Mouse (Mus musculus) embryonic facial prominence, embryonic 12.5 days (tissue): ENCODE data around the gene Pgm5. TPM values are rescaled to one million over a fixed set of nuclear protein-coding genes. Genes with fewer than 3 reads are reported as not detected.

Source experiments
- ATAC-seq: fragments of 200-750 bp; cut with Nextera tagmentation; 2 replicates; pipeline ENCODE4 v1.8.0; 2017; ENCODE audit not compliant: insufficient number of reproducible peaks, insufficient read depth, low FRiP score, low TSS enrichment
- H3K27ac ChIP-seq: fragments of 300-500 bp; sonication (generic); 2 replicates; pipeline ENCODE4 v1.5.1; 2016; ENCODE audit warnings: mild to moderate bottlenecking
- H3K27me3 ChIP-seq: fragments of 300-500 bp; sonication (generic); 2 replicates; pipeline ENCODE4 v1.6.1; 2016; ENCODE audit warnings: mild to moderate bottlenecking, moderate library complexity
- H3K36me3 ChIP-seq: fragments of 300-500 bp; sonication (generic); 2 replicates; pipeline ENCODE4 v1.6.1; 2016; ENCODE audit warnings: mild to moderate bottlenecking
- H3K4me1 ChIP-seq: fragments of 300-500 bp; sonication (generic); 2 replicates; pipeline ENCODE4 v1.6.1; 2016
- H3K4me2 ChIP-seq: fragments of 300-500 bp; sonication (generic); replicated peaks from 2 replicates; pipeline ENCODE4 v1.6.1; 2016; ENCODE audit warnings: mild to moderate bottlenecking, moderate library complexity
- H3K4me3 ChIP-seq: fragments of 300-500 bp; sonication (generic); 2 replicates; pipeline ENCODE4 v1.5.1; 2016; ENCODE audit warnings: mild to moderate bottlenecking
- H3K9ac ChIP-seq: fragments of 300-500 bp; sonication (generic); 2 replicates; pipeline ENCODE4 v1.6.1; 2016; ENCODE audit warnings: mild to moderate bottlenecking, moderate library complexity
- H3K9me3 ChIP-seq: fragments of 300-500 bp; sonication (generic); 2 replicates; pipeline ENCODE4 v1.6.1; 2016; ENCODE audit warnings: mild to moderate bottlenecking, moderate library complexity
- WGBS: fragments of 180-500 bp; shearing (Covaris S2); methylation state at CpG from one replicate; pipeline ENCODE4 v1.1.7; 2016; 5-methylcytosine and 5-hydroxymethylcytosine counted together
- polyA plus RNA-seq: library from polyadenylated mRNA; unstranded; fragments of >200 nt; fragmentation: Nextera tagmentation; extraction: Ambion mirVana; gene quantifications from 2 replicates; pipeline ENCODE4 v1.2.1, GENCODE M21; 2016

Gene Pgm5
- polyA plus RNA-seq, 1 experiment from 2014 or later = 3.3 TPM

GRCm38 (mm10) chr19:24754440-24754785 lies 107.2 kb downstream of the Pgm5 start:
- Histone ChIP-seq H3K4me1 (peaks cover 9% of the 10 kb centered on the region), H3K36me3 (no peaks in the 10 kb centered on the region), H3K9ac (no peak overlapping the region), H3K27ac (no peak overlapping the region), H3K27me3 (no peaks in the 10 kb centered on the region), H3K4me3 (no peak overlapping the region), H3K9me3 (no peaks in the 10 kb centered on the region), H3K4me2 (no peak overlapping the region)
- 76% methylated on average over 3 of the region's 3 CpGs for WGBS
- no peak for ATAC-seq

- H3K9ac ChIP-seq = no peak overlapping the region
- no peak for ATAC-seq
- H3K36me3 ChIP-seq = no peaks in the 10 kb centered on the region
- H3K27me3 ChIP-seq = no peaks in the 10 kb centered on the region
- H3K9me3 ChIP-seq = no peaks in the 10 kb centered on the region
- no peak overlapping the region for H3K27ac ChIP-seq
- H3K4me2 ChIP-seq = no peak overlapping the region
- no peak overlapping the region for H3K4me3 ChIP-seq
- peaks cover 9% of the 10 kb centered on the region for H3K4me1 ChIP-seq
- WGBS = 50% methylated on average over 14 of the region's 14 CpGs
These were observed 107.8 kb downstream of the Pgm5 start for GRCm38 (mm10) chr19:24753617-24754439.

- WGBS = 89% methylated on average over 7 of the region's 7 CpGs
These were observed 108.6 kb downstream of the Pgm5 start for GRCm38 (mm10) chr19:24752873-24753538.

GRCm38 (mm10) chr19:24746266-24746875 lies 115.3 kb downstream of the Pgm5 start:
- WGBS = 87% methylated on average over 4 of the region's 4 CpGs
- H3K4me1 ChIP-seq = no peaks in the 10 kb centered on the region
- no peak overlapping the region for H3K9ac ChIP-seq
- no peaks in the 10 kb centered on the region for H3K36me3 ChIP-seq
- no peak overlapping the region for H3K4me2 ChIP-seq
- H3K27ac ChIP-seq = no peak overlapping the region
- H3K9me3 ChIP-seq = no peaks in the 10 kb centered on the region
- H3K4me3 ChIP-seq = no peak overlapping the region
- no peaks in the 10 kb centered on the region for H3K27me3 ChIP-seq
- no peak for ATAC-seq

More at GRCm38 (mm10) chr19:24752873-24753538, 108.6 kb downstream of the Pgm5 start:
- H3K27me3 ChIP-seq = no peaks in the 10 kb centered on the region
- H3K9me3 ChIP-seq = no peaks in the 10 kb centered on the region
- H3K4me3 ChIP-seq = no peak overlapping the region
- no peak overlapping the region for H3K9ac ChIP-seq
- no peak overlapping the region for H3K27ac ChIP-seq
- no peaks in the 10 kb centered on the region for H3K36me3 ChIP-seq
- peaks cover 9% of the 10 kb centered on the region for H3K4me1 ChIP-seq
- no peak overlapping the region for H3K4me2 ChIP-seq
- ATAC-seq = no peak

GRCm38 (mm10) chr19:24742606-24743005 lies 119.0 kb downstream of the Pgm5 start:
- no peak overlapping the region for H3K4me2 ChIP-seq
- no peak overlapping the region for H3K4me3 ChIP-seq
- H3K9ac ChIP-seq = no peak overlapping the region
- 73% methylated on average over 6 of the region's 6 CpGs for WGBS
- peaks cover 12% of the 10 kb centered on the region for H3K4me1 ChIP-seq
- H3K36me3 ChIP-seq = no peaks in the 10 kb centered on the region
- no peak for ATAC-seq
- H3K27ac ChIP-seq = no peak overlapping the region
- no peaks in the 10 kb centered on the region; the same call in 1 of the 2 replicates for H3K27me3 ChIP-seq
- no peaks in the 10 kb centered on the region for H3K9me3 ChIP-seq

GRCm38 (mm10) chr19:24738786-24739185 lies 122.9 kb downstream of the Pgm5 start:
- Histone ChIP-seq H3K27me3 (no peaks in the 10 kb centered on the region; the same call in 1 of the 2 replicates), H3K27ac (no peak overlapping the region), H3K4me3 (no peak overlapping the region), H3K9ac (no peak overlapping the region), H3K36me3 (no peaks in the 10 kb centered on the region), H3K9me3 (no peaks in the 10 kb centered on the region), H3K4me1 (peaks cover 27% of the 10 kb centered on the region), H3K4me2 (no peak overlapping the region)
- no peak for ATAC-seq
- 77% methylated on average over 3 of the region's 3 CpGs for WGBS

- no peak for ATAC-seq
- Histone ChIP-seq H3K4me1 (peaks cover 27% of the 10 kb centered on the region), H3K27ac (peak overlapping the region; percentile 69), H3K4me3 (no peak overlapping the region), H3K36me3 (no peaks in the 10 kb centered on the region), H3K9ac (no peak overlapping the region), H3K4me2 (no peak overlapping the region), H3K9me3 (no peaks in the 10 kb centered on the region), H3K27me3 (no peaks in the 10 kb centered on the region; the same call in 1 of the 2 replicates)
- WGBS = 83% methylated on average over 5 of the region's 5 CpGs
These were observed 123.6 kb downstream of the Pgm5 start for GRCm38 (mm10) chr19:24738026-24738425.

GRCm38 (mm10) chr19:24735484-24736128 lies 126.0 kb downstream of the Pgm5 start:
- H3K9ac ChIP-seq = no peak overlapping the region
- H3K4me3 ChIP-seq = no peak overlapping the region
- peaks cover 31% of the 10 kb centered on the region for H3K4me1 ChIP-seq
- 43% methylated on average over 6 of the region's 6 CpGs for WGBS
- H3K27ac ChIP-seq = no peak overlapping the region
- no peak for ATAC-seq
- no peaks in the 10 kb centered on the region; the same call in 1 of the 2 replicates for H3K27me3 ChIP-seq
- no peaks in the 10 kb centered on the region for H3K36me3 ChIP-seq
- H3K4me2 ChIP-seq = no peak overlapping the region
- H3K9me3 ChIP-seq = no peaks in the 10 kb centered on the region

- WGBS = 32% methylated on average over 5 of the region's 5 CpGs
- no peak for ATAC-seq
- H3K9me3 ChIP-seq = no peaks in the 10 kb centered on the region
These were observed 131.0 kb downstream of the Pgm5 start for GRCm38 (mm10) chr19:24730661-24731060.

GRCm38 (mm10) chr19:24724362-24724761 lies 137.3 kb downstream of the Pgm5 start:
- H3K27me3 ChIP-seq = no peaks in the 10 kb centered on the region
- no peak overlapping the region for H3K4me3 ChIP-seq
- no peaks in the 10 kb centered on the region for H3K9me3 ChIP-seq
- H3K27ac ChIP-seq = no peak overlapping the region
- no peaks in the 10 kb centered on the region for H3K36me3 ChIP-seq
- no peak overlapping the region for H3K4me2 ChIP-seq
- no peak overlapping the region for H3K9ac ChIP-seq
- H3K4me1 ChIP-seq = no peaks in the 10 kb centered on the region
- 86% methylated on average over 10 of the region's 10 CpGs for WGBS
- no peak for ATAC-seq

More at GRCm38 (mm10) chr19:24730661-24731060, 131.0 kb downstream of the Pgm5 start:
- H3K9ac ChIP-seq = no peak overlapping the region
- H3K27me3 ChIP-seq = no peaks in the 10 kb centered on the region
- no peak overlapping the region for H3K4me2 ChIP-seq
- no peak overlapping the region; the same call in 1 of the 2 replicates for H3K27ac ChIP-seq
- H3K36me3 ChIP-seq = no peaks in the 10 kb centered on the region
- H3K4me1 ChIP-seq = peaks cover 13% of the 10 kb centered on the region; the same call in 1 of the 2 replicates
- H3K4me3 ChIP-seq = no peak overlapping the region

- no peak overlapping the region for H3K4me2 ChIP-seq
These were observed 141.2 kb downstream of the Pgm5 start for GRCm38 (mm10) chr19:24720448-24720847.

More at GRCm38 (mm10) chr19:24720448-24720847, 141.2 kb downstream of the Pgm5 start:
- no peaks in the 10 kb centered on the region for H3K9me3 ChIP-seq
- no peaks in the 10 kb centered on the region for H3K27me3 ChIP-seq
- no peaks in the 10 kb centered on the region for H3K36me3 ChIP-seq
- no peaks in the 10 kb centered on the region for H3K4me1 ChIP-seq
- no peak overlapping the region for H3K27ac ChIP-seq
- H3K4me3 ChIP-seq = no peak overlapping the region
- no peak for ATAC-seq
- no peak overlapping the region for H3K9ac ChIP-seq
